Mouse (Mus musculus): Measurements from ENCODE around the gene Ubac2.

DNA sequence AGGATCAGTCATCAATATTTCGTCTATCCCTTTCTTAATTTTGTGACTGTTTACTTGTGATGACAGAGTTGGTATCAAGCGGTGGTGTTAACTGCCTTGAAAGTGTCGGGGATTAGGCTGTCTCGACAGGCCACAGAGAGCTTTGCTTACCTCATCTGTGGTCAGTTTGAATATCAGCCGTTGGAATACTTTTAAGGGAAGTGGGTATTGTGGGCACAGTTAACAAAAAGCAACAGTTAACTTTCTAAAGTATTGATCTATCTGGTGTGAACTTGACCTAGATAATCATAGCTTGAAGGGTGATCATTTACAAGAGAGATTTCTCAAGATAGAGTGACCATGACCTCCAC, 56.2 kb downstream of the Ubac2 start:
- TF ChIP-seq CTCF (IDR thresholded peaks at IDR 0.05; ENCODE audit: borderline replicate concordance, control insufficient read depth, extremely low read depth, insufficient read depth, low read length, poor library complexity) (no peak), POLR2A (IDR thresholded peaks at IDR 0.05; ENCODE audit: control insufficient read depth, extremely low read depth, insufficient read depth, low read length, poor library complexity) (no peak)

Data from thymus, adult 2 months (tissue).